Mouse (Mus musculus) limb, embryonic 11.5 days (tissue): ENCODE measurements at regions not wholly inside any gene's neighbourhood (a gene's known extent, or its start where the extent isn't known, plus 50 kb on each side); places are given as distances from the start of the nearest gene placed in this dataset.

Experiments
- ATAC-seq: fragments of 200-750 bp; cut with Nextera tagmentation; 2 replicates; pipeline ENCODE4 v1.8.0; 2017; ENCODE audit warnings: low read depth; ENCODE audit not compliant: insufficient number of reproducible peaks, low FRiP score, low TSS enrichment
- DNase-seq: peaks from one replicate; pipeline ENCODE4 v3.0.0-alpha.2; 2015; ENCODE audit warnings: low spot score
- H3K27ac ChIP-seq: fragments of 300-500 bp; sonication (generic); replicated peaks from 2 replicates; pipeline ENCODE4 v1.5.1; 2014; ENCODE audit warnings: low read depth, mild to moderate bottlenecking, low read length
- H3K27me3 ChIP-seq: fragments of 300-500 bp; sonication (generic); 2 replicates; pipeline ENCODE4 v1.6.1; 2014; ENCODE audit warnings: mild to moderate bottlenecking, low read length, mixed read lengths; ENCODE audit not compliant: control insufficient read depth, insufficient read depth
- H3K36me3 ChIP-seq: fragments of 300-500 bp; sonication (generic); 2 replicates; pipeline ENCODE4 v1.6.1; 2014; ENCODE audit warnings: mild to moderate bottlenecking, low read length, moderate library complexity, mixed read lengths; ENCODE audit not compliant: control insufficient read depth, insufficient read depth
- H3K4me1 ChIP-seq: fragments of 300-500 bp; sonication (generic); 2 replicates; pipeline ENCODE4 v1.6.1; 2014; ENCODE audit warnings: low read length, mixed read lengths; ENCODE audit not compliant: control insufficient read depth, insufficient read depth
- H3K4me2 ChIP-seq: fragments of 300-500 bp; sonication (generic); 2 replicates; pipeline ENCODE4 v1.6.1; 2014; ENCODE audit warnings: low read depth, mild to moderate bottlenecking, moderate library complexity; ENCODE audit not compliant: severe bottlenecking
- H3K4me3 ChIP-seq: fragments of 300-500 bp; sonication (generic); 2 replicates; pipeline ENCODE4 v1.5.1; 2014; ENCODE audit warnings: low read depth, low read length
- H3K9ac ChIP-seq: fragments of 300-500 bp; sonication (generic); 2 replicates; pipeline ENCODE4 v1.6.1; 2014; ENCODE audit warnings: mild to moderate bottlenecking, low read length
- H3K9me3 ChIP-seq: fragments of 300-500 bp; sonication (generic); 2 replicates; pipeline ENCODE4 v1.6.1; 2016; ENCODE audit warnings: low read length; ENCODE audit not compliant: control insufficient read depth
- WGBS: fragments of 180-500 bp; shearing (Covaris S2); extraction: QIAGEN DNeasy Blood & Tissue Kit; methylation state at CpG from one replicate; pipeline ENCODE4 v1.1.7; 2014; 5-methylcytosine and 5-hydroxymethylcytosine counted together

DNA sequence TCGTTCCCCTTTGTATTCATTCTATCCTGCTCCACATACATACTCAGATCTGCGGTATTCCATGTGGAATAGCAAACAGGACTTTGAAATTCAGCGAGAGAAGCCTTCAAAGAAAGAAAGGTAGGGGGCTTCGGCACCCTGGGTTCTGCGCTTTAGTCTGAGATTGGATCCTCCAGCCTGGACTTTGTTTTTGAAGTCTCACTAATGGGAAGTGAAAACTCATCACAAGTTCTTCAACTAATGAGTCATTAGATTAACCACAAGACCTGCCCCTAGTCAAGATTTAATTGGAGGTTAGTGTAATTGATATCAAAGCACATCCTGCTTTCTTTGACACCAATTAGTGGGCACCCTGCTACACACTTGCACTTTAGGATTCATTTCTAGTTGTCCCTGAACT, 492.5 kb upstream of the Zfp960 start:
- H3K27ac ChIP-seq: no peak overlapping the region
- no peak for ATAC-seq
- H3K4me1 ChIP-seq: no peaks in the 10 kb centered on the region
- no peak overlapping the region for H3K4me3 ChIP-seq
- H3K9ac ChIP-seq: no peak overlapping the region
- H3K36me3 ChIP-seq: no peaks in the 10 kb centered on the region
- DNase-seq: no peak
- H3K9me3 ChIP-seq: no peaks in the 10 kb centered on the region
- WGBS: 36% methylated on average over 5 of the region's 5 CpGs
- H3K27me3 ChIP-seq: no peaks in the 10 kb centered on the region
- no peak overlapping the region for H3K4me2 ChIP-seq

DNA sequence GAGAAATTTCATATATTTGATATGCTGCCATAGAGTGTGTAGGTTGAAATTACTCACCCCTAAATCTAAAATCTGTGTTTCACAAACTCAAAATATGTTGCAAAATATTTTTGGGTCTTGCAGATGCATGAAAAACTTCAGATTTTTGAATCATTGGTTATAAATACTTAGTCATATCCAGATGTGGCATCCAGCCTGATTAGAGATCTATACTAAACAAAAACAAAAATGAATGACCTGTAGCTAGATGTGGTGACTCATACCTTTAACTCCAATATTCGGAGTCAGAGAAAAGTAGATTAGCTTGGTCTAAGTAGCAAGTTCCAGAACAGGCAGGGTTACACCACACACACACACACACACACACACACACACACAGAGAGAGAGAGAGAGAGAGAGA, 475.1 kb upstream of the Zfp960 start:
- Histone ChIP-seq H3K9me3 (no peaks in the 10 kb centered on the region), H3K27me3 (no peaks in the 10 kb centered on the region), H3K9ac (no peak overlapping the region), H3K4me2 (no peak overlapping the region), H3K36me3 (no peaks in the 10 kb centered on the region), H3K4me3 (no peak overlapping the region), H3K4me1 (no peaks in the 10 kb centered on the region), H3K27ac (no peak overlapping the region)
- DNase-seq (no peak), ATAC-seq (no peak)
- WGBS: 85% methylated on average over 1 of the region's 1 CpGs

DNA sequence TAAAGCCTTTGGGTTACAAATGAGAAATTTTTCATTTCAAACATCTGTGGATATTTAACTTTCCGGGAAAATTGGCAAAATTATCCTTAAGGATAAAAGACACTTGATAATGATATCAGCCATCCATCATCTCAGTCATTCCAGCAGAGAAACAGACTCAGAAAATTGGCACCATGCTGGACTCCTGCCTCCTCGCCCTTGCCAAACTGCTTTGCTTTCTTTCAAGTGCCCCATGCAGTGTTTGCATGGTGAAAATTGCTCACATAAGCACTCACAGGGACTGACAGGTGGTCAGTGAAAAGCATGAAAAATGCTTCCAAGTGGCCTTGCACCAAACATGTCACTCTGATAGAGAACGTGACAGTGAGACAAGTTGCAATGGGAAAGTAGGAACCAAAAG, 464.2 kb upstream of the Zfp960 start:
- Histone ChIP-seq H3K27ac (no peak overlapping the region), H3K9ac (no peak overlapping the region), H3K27me3 (no peaks in the 10 kb centered on the region), H3K4me3 (no peak overlapping the region), H3K4me2 (no peak overlapping the region), H3K4me1 (no peaks in the 10 kb centered on the region), H3K36me3 (no peaks in the 10 kb centered on the region), H3K9me3 (no peaks in the 10 kb centered on the region)
- 62% methylated on average over 3 of the region's 3 CpGs for WGBS
- no peak for DNase-seq
- no peak for ATAC-seq

DNA sequence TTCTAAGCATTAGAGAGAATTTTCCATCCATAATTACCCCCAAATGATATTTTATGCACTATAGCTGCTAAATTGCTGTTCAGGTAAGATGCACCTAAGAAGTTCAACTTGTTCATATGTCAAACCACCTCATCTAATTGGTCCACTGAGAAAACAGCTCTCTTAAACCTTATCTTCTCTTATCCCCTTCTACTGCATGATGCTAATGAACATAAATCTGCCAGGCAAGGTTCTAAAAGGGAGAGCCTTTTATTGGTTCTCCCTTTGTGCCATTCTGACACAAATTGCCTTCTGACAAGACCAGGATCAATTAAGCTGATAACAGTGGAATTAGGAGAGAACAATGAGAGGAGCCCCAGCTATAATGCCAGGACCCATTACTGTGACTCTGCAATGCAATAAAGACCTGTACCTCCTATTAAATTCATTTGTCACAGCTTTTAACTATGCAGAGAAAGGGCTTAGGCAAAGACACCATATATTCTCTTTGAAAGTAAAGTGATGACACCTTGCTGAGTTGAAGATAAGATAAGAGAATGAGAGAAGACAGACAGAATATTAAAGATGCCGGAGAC, 451.4 kb upstream of the Zfp960 start:
- Histone ChIP-seq H3K4me3 (no peak overlapping the region), H3K9ac (no peak overlapping the region), H3K9me3 (no peaks in the 10 kb centered on the region), H3K27me3 (no peaks in the 10 kb centered on the region), H3K4me2 (no peak overlapping the region), H3K4me1 (no peaks in the 10 kb centered on the region), H3K27ac (no peak overlapping the region), H3K36me3 (no peaks in the 10 kb centered on the region)
- WGBS: 38% methylated on average over 1 of the region's 1 CpGs
- DNase-seq (no peak), ATAC-seq (no peak)

DNA sequence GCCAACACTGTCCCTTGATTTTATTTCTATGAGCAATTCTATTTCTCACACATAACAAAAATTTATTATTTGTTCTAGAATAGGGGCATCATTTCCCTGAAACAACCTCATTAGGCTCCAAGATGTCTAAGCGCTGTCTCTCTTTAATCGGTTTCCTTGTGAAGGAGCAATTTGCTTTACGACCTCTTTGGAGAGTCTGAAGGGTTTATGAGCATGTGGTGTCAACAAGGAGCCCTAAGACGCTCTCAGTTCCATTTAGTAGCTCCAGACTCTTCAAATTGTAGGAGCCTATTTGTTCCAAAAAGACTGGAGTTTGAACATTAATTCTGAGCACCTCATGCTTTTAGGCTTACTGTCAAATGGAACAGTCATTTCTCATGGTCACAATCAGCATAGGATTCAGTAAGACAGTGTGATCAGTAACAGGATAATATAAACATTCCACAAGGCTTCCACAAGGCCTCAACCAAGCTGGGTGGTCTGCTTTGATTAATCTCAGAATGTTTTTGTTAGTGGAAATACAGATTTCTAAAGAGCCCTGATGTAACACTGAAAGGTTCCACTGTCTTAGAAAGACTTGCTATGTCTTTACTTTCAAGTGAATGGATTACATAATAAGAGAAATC, 441.9 kb upstream of the Zfp960 start:
- no peak overlapping the region for H3K27ac ChIP-seq
- no peaks in the 10 kb centered on the region for H3K4me1 ChIP-seq
- H3K27me3 ChIP-seq: no peaks in the 10 kb centered on the region
- H3K4me3 ChIP-seq: no peak overlapping the region
- no peaks in the 10 kb centered on the region for H3K9me3 ChIP-seq
- H3K36me3 ChIP-seq: no peaks in the 10 kb centered on the region
- ATAC-seq: no peak
- 9% methylated on average over 4 of the region's 4 CpGs for WGBS
- DNase-seq: no peak
- H3K4me2 ChIP-seq: no peak overlapping the region
- H3K9ac ChIP-seq: no peak overlapping the region

DNA sequence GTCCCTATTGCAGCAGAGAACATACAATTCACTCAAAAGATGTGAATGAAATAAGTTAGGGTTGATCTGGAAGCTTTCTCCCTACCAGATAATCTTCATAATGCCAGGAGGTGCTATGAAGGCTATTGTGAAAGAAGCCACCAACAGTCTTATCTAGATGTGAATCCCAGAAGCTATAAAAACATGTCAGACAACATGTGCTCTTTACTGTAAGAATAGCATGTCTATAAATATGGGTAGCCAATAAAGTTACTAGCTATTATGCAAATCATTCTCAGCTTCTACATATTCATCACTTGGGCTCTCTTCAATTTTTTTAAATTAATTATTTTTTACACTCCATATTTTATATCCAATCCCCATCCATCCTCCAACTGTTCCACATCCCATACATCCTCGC, 434.1 kb upstream of the Zfp960 start:
- Histone ChIP-seq H3K4me3 (no peak overlapping the region), H3K9ac (no peak overlapping the region), H3K27me3 (no peaks in the 10 kb centered on the region), H3K36me3 (no peaks in the 10 kb centered on the region), H3K4me1 (no peaks in the 10 kb centered on the region), H3K9me3 (no peaks in the 10 kb centered on the region), H3K27ac (no peak overlapping the region), H3K4me2 (no peak overlapping the region)
- no peak for ATAC-seq
- 80% methylated on average over 1 of the region's 1 CpGs for WGBS
- no peak for DNase-seq

DNA sequence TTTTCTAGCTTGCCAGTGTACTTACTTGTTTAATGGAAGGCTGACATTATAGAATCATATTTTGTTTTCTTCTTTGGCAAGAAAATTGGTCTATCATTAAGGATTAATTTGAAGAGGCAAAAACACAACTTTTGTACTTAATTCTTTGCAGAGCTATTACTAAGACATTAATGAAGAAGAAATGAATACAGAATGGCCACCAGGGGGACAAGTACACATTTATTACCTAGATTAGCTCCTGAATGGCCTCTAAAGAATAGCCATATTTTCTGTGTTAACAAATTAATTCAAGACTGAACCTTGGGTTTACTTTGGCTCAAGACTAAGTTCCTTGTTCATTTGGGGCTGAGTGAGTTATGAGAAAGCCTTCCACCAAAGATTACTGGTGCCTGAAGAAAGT, 430.5 kb upstream of the Zfp960 start:
- H3K9me3 ChIP-seq: no peaks in the 10 kb centered on the region
- no peaks in the 10 kb centered on the region for H3K4me1 ChIP-seq
- no peaks in the 10 kb centered on the region for H3K36me3 ChIP-seq
- no peak overlapping the region for H3K27ac ChIP-seq
- no peaks in the 10 kb centered on the region for H3K27me3 ChIP-seq
- no peak overlapping the region for H3K9ac ChIP-seq
- DNase-seq (no peak), ATAC-seq (no peak)
- no peak overlapping the region for H3K4me2 ChIP-seq
- no peak overlapping the region for H3K4me3 ChIP-seq

DNA sequence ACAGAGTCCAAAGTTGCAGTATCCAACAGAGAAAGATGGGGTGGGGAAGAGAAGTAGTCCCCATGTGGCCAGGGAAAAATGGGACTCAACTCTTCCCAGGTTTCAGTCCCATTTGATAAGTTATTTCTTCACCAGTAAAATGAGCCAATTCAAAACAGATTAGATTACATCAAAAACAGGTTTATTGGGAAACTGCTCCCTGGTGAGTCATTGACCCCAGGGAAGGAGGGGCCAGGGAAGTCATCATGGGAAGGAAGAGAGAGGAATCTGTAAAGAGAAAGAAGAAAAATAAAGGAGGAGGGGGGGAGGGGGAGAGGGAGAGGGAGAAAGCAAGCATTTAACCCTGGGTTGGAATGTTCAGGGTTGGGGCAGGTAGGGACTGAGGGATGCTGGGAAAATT, 426.4 kb upstream of the Zfp960 start:
- Histone ChIP-seq H3K4me3 (no peak overlapping the region), H3K9ac (no peak overlapping the region), H3K27me3 (no peaks in the 10 kb centered on the region), H3K9me3 (no peaks in the 10 kb centered on the region), H3K36me3 (no peaks in the 10 kb centered on the region), H3K27ac (no peak overlapping the region), H3K4me2 (no peak overlapping the region), H3K4me1 (no peaks in the 10 kb centered on the region)
- ATAC-seq: no peak
- no peak for DNase-seq

DNA sequence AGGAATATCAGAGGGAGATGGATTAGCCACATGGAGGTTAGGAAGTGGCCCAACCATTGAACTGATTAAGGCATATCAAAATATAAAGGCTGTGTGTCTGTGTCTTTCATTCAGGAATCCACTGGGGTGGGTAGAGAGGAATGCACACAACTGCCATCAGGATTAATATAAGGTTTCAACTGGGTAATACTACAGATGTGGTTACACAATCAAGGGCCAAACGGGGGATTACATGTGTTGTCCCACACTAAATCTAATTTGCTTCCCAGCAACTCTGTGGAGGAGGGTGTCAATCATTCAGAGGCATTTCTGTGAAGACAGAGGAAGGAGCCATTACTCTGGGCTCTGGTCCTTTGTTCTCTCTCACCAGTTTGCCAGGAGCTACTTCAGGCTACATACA, 416.0 kb upstream of the Zfp960 start:
- no peaks in the 10 kb centered on the region for H3K27me3 ChIP-seq
- H3K4me2 ChIP-seq: no peak overlapping the region
- H3K9ac ChIP-seq: no peak overlapping the region
- H3K9me3 ChIP-seq: no peaks in the 10 kb centered on the region
- no peaks in the 10 kb centered on the region for H3K4me1 ChIP-seq
- H3K27ac ChIP-seq: no peak overlapping the region
- DNase-seq (no peak), ATAC-seq (no peak)
- no peaks in the 10 kb centered on the region for H3K36me3 ChIP-seq
- H3K4me3 ChIP-seq: no peak overlapping the region
- 71% methylated on average over 1 of the region's 1 CpGs for WGBS
